Comparison of ENCODE assay signal across 25 mouse cellular contexts in genomic region chr13:46062758-46063157, GRCm38 (mm10).
DNase-seq lines count a peak whose midpoint lies in the region; ATAC-seq and TF ChIP-seq lines count a peak whose summit lies in the region.
"Had no signal": no experiment of that assay in that cellular context is flagged by ENCODE, and none has a peak within 500 bp of the region (broad histone marks: within the 10 kb centered on the region; RNA-seq: fewer than 3 reads in every experiment).

No protein-coding gene starts in this region.

- no peak for TF ChIP-seq CTCF in CH12.LX (conservative IDR thresholded peaks at IDR 0.05 in 1 of 2, IDR thresholded peaks at IDR 0.05 in 1 of 2; ENCODE audit: low read depth in 2 of 2, low read length in 2 of 2)

- no peaks in the 10 kb centered on the region for H3K79me2 ChIP-seq in CH12.LX (replicated peaks; ENCODE audit: control insufficient read depth, extremely low read depth, insufficient read depth, poor library complexity, severe bottlenecking)

- no peak overlapping the region for H3K9ac ChIP-seq in CH12.LX (ENCODE audit: insufficient read depth, low read depth)
- H3K9ac ChIP-seq: embryonic facial prominence, embryonic 15.5 days; forebrain, embryonic 13.5 days; liver, embryonic 12.5 days; liver, postnatal 0 days had no signal

- 0 out of 2 replicates have a peak overlapping the region, but pooled peaks have one; percentile 4 for H3K4me2 ChIP-seq in CH12.LX (ENCODE audit: insufficient read depth, low read depth, poor library complexity, severe bottlenecking)
- H3K4me2 ChIP-seq: embryonic facial prominence, embryonic 15.5 days; forebrain, embryonic 13.5 days; liver, embryonic 12.5 days had no signal

- TF ChIP-seq POLR2A in CH12.LX (IDR thresholded peaks at IDR 0.05; ENCODE audit: low read depth, low read length): no peak

- no peaks in the 10 kb centered on the region for H3K36me3 ChIP-seq in CH12.LX (replicated peaks in 1 of 2; ENCODE audit: control insufficient read depth in 1 of 2, insufficient read depth in 1 of 2, low read length in 1 of 2)
- H3K36me3 ChIP-seq: embryonic facial prominence, embryonic 10.5 days; embryonic facial prominence, embryonic 15.5 days; liver, embryonic 12.5 days had no signal

- peaks cover 2% of the 10 kb centered on the region for H3K9me3 ChIP-seq in CH12.LX (replicated peaks; ENCODE audit: low read length)
- H3K9me3 ChIP-seq: embryonic facial prominence, embryonic 10.5 days; embryonic facial prominence, embryonic 15.5 days; forebrain, embryonic 13.5 days; liver, embryonic 12.5 days had no signal

- DNase-seq in spleen, adult 18-20 months: peak; percentile 16 to 28
- DNase-seq in spleen, postnatal 14 days (ENCODE audit: low spot score in 2 of 2): no peak
- DNase-seq in CH12.LX (ENCODE audit: extremely low read depth): peak; percentile 49
- DNase-seq in cerebellum, adult 8-10 months: no peak
- DNase-seq in ovary, postnatal 14 days (ENCODE audit: low spot score): no peak
- no peak for DNase-seq in thymus, postnatal 14 days
- DNase-seq: adrenal gland, postnatal 10 days; cerebellum, adult 11-12 months; cerebellum, postnatal 10 days; gastrocnemius, postnatal 10 days; heart, postnatal 14 days; kidney, adult 2 months; kidney, postnatal 36 days; liver, postnatal 0 days; right cerebral cortex, postnatal 4 days had no signal

- no peak for TF ChIP-seq EP300 in CH12.LX (IDR thresholded peaks at IDR 0.05; ENCODE audit: low read length)

- in situ Hi-C loops in CH12.LX (cut with MboI; ENCODE audit: low pct_ligation_motif_present, low pct_unique_long_range_greater_than_20kb, low sequenced_read_pairs): no loop called here

- no peak overlapping the region for H3K27ac ChIP-seq in CH12.LX (ENCODE audit: insufficient read depth, low read depth)
- H3K27ac ChIP-seq: embryonic facial prominence, embryonic 10.5 days; embryonic facial prominence, embryonic 15.5 days; forebrain, embryonic 13.5 days; liver, embryonic 12.5 days; macrophage had no signal

- ATAC-seq in granulocyte monocyte progenitor cell, adult 5-6 weeks (replicated peaks; ENCODE audit: poor library complexity, severe bottlenecking): peak; percentile 33; the same call in 1 of the 2 replicates
- ATAC-seq: forebrain, embryonic 13.5 days; hindbrain, embryonic 16.5 days; liver, embryonic 12.5 days; liver, postnatal 0 days; lung, postnatal 0 days; midbrain, embryonic 16.5 days; Patski had no signal

- dilution Hi-C loops in CH12.LX (cut with MboI; ENCODE audit: extremely low pct_ligation_motif_present, extremely low pct_unique_long_range_greater_than_20kb, low sequenced_read_pairs): no loop called here

- H3K27me3 ChIP-seq in CH12.LX (replicated peaks): no peaks in the 10 kb centered on the region
- H3K27me3 ChIP-seq: embryonic facial prominence, embryonic 15.5 days; forebrain, embryonic 13.5 days; liver, embryonic 12.5 days had no signal

- H3K4me1 ChIP-seq in CH12.LX (ENCODE audit: control insufficient read depth in 1 of 2, insufficient read depth in 2 of 2): peaks cover 4 to 18% of the 10 kb centered on the region in 2 experiments; a peak in 3 of 4 replicates
- H3K4me1 ChIP-seq: embryonic facial prominence, embryonic 15.5 days had no signal

- TF ChIP-seq RAD21 in CH12.LX (IDR thresholded peaks at IDR 0.05; ENCODE audit: low read depth, low read length): no peak

- H3K4me3 ChIP-seq in CH12.LX (replicated peaks in 1 of 3; ENCODE audit: low read depth in 2 of 3, low read length in 2 of 3, poor library complexity in 1 of 3): no peak overlapping the region
- H3K4me3 ChIP-seq: embryonic facial prominence, embryonic 10.5 days; embryonic facial prominence, embryonic 15.5 days; forebrain, embryonic 13.5 days; liver, embryonic 12.5 days had no signal

TF ChIP-seq in CH12.LX, 34 proteins besides CTCF, POLR2A, EP300 and RAD21:
- TF ChIP-seq PAX5 (IDR thresholded peaks at IDR 0.05; ENCODE audit: low read length): no peak
- no peak for TF ChIP-seq RCOR1 (conservative IDR thresholded peaks at IDR 0.05; ENCODE audit: low read depth, low read length)
- no peak for TF ChIP-seq ETS1 (conservative IDR thresholded peaks at IDR 0.05; ENCODE audit: low read depth, low read length)
- no peak for TF ChIP-seq CHD1 (IDR thresholded peaks at IDR 0.05; ENCODE audit: low read depth, low read length)
- TF ChIP-seq IRF4 (IDR thresholded peaks at IDR 0.05; ENCODE audit: low read depth, low read length): no peak
- no peak for TF ChIP-seq ELF1 (IDR thresholded peaks at IDR 0.05; ENCODE audit: low read depth, low read length)
- TF ChIP-seq NRF1 (IDR thresholded peaks at IDR 0.05; ENCODE audit: low read depth, low read length): no peak
- TF ChIP-seq E2F4 (IDR thresholded peaks at IDR 0.05; ENCODE audit: insufficient replicate concordance, low read depth, low read length): no peak
- TF ChIP-seq USF1 (IDR thresholded peaks at IDR 0.05; ENCODE audit: low read depth, low read length): no peak
- no peak for TF ChIP-seq MAZ (IDR thresholded peaks at IDR 0.05; ENCODE audit: low read depth, low read length)
- TF ChIP-seq SMC3 (IDR thresholded peaks at IDR 0.05; ENCODE audit: low read depth, low read length): no peak

Comparison
In these comparisons a context has a peak if more than half of its experiments do, and no peak if none do; other contexts are left out.
1. DNase-seq: peak in spleen, adult 18-20 months (2 of 2) and CH12.LX (single experiment); none in spleen, postnatal 14 days (0 of 2), cerebellum, adult 8-10 months (single experiment), ovary, postnatal 14 days (single experiment) and thymus, postnatal 14 days (single experiment).